Mouse (Mus musculus) cerebellum, postnatal 25 days (tissue): ENCODE measurements around the gene Gm17657.

Source experiments
- DNase-seq, 2 experiments: peaks; one replicate each; pipeline ENCODE4 v3.0.0; 2021; ENCODE audit warnings: mixed read lengths in 2 of 2

Gm17657 gene

GRCm38 (mm10) chr17:29485336-29486233 lies 63.9 kb downstream of the Gm17657 start:
- DNase-seq: no peak

DNA sequence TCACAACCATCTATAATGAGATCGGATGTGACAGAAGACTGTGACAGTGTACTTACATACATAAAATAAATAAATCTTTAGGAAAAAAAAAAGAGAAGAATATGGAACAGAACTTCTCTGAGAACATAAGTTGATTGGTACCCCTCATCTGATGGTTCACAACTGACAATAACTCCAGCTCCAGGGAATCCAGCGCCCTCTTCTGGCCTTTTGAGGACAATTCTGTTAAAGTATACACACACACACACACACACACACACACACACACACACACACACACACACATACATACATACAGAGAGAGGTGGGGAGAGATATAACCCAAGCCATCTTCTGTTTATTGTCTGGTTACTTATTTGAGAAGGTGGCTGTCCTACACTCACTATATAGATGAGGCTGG lies 65.0 kb downstream of the Gm17657 start:
- DNase-seq: no peak

GRCm38 (mm10) chr17:29483282-29483681 lies 66.2 kb downstream of the Gm17657 start:
- no peak for DNase-seq

- DNase-seq: no peak
Measured at GRCm38 (mm10) chr17:29482632-29483031, 66.8 kb downstream of the Gm17657 start.

- no peak for DNase-seq
Measured at GRCm38 (mm10) chr17:29480256-29480655, 69.2 kb downstream of the Gm17657 start.

GRCm38 (mm10) chr17:29478271-29478670 lies 71.2 kb downstream of the Gm17657 start:
- DNase-seq: no peak

DNA sequence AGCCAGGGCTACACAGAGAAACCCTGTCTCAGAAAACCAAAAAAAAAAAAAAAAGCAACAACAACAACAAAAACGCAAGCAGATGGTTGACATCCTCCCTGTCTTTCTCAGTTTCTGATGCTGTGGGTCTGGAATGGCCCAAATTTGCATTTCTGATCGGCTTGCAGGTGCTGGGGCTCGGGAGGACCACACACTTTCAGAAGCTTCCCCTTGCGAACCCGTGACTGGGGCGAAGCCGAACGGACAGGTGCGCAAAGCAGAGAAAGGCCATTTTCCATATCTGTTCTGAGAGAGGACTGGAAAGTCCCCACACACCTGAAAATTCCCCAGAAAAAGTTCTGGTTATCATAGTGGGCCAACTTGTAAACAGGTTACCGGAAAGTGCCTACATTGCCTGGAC lies 72.1 kb downstream of the Gm17657 start:
- DNase-seq: no peak

- no peak for DNase-seq
Measured at GRCm38 (mm10) chr17:29476461-29476860, 73.0 kb downstream of the Gm17657 start.

GRCm38 (mm10) chr17:29475142-29475541 lies 74.3 kb downstream of the Gm17657 start:
- DNase-seq: no peak

GRCm38 (mm10) chr17:29474036-29474435 lies 75.4 kb downstream of the Gm17657 start:
- no peak for DNase-seq

GRCm38 (mm10) chr17:29473466-29473865 lies 76.0 kb downstream of the Gm17657 start:
- DNase-seq: no peak
